Mouse (Mus musculus) gastrocnemius, adult 2 months (tissue): ENCODE data around the gene Abo. TPM values are rescaled to one million over a fixed set of nuclear protein-coding genes. Genes with fewer than 3 reads are reported as not detected.
A peak's percentile ranks its signal among the peaks of the same experiment; 100 is the strongest.

Source experiments
- DNase-seq: peaks from one replicate; pipeline ENCODE4 v3.0.0; 2022
- H3K27ac ChIP-seq: fragments of 200-600 bp; 2 replicates; pipeline ENCODE4 v1.8.1; 2022; ENCODE audit warnings: mild to moderate bottlenecking
- H3K4me3 ChIP-seq: fragments of 200-600 bp; 2 replicates; pipeline ENCODE4 v1.8.1; 2022; ENCODE audit warnings: mild to moderate bottlenecking, moderate library complexity
- CTCF ChIP-seq: fragments of 200-600 bp; IDR thresholded peaks from 2 replicates; pipeline ENCODE4 v1.8.1; 2022; ENCODE audit warnings: antibody characterized with exemption, mild to moderate bottlenecking, moderate library complexity
- intact Hi-C: fragments of 180-260 bp; cut with DNase I; formaldehyde crosslinking; loops from one replicate; pipeline ENCODE4 v1.15.1; 2025
- long read RNA-seq, 2 experiments: library from polyadenylated mRNA; stranded (forward); transcript quantifications; one replicate each; pipeline ENCODE4 v2.0.0; 2021
- total RNA-seq, 2 experiments: library from RNA; stranded (reverse); gene quantifications; 2 replicates each; pipeline ENCODE4 v1.2.3; 2021

The Abo gene
- not detected for total RNA-seq
- long read RNA-seq, experiment 1: 0 reads
- long read RNA-seq, experiment 2: 0 reads

DNA sequence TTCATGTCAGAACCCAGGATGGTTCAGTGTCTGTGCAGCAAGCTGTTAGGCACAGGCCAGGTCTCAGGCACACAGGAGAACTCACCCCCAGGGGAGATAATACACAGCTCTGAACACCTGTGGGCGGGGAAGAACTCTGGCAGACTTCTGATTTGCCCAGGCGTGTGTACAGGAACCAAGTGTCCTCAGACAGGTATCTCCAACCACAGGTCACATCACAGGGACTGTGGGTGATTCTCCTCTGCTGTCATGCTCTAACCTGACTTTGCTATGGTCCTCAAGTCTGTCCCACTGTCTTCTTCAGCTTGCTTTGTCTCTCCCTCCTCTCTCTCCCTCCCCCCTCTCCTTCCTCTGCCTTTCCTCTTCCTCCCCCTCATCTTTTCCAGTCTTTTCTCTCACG lies at the start of gene Abo:
Abo (minus strand) TSS at position 101 of the 400 bp plus-strand sequence.
- Histone ChIP-seq H3K27ac (no peak within 1 kb of the TSS), H3K4me3 (no peak within 1 kb of the TSS)
- DNase-seq: no peak
- no peak for TF ChIP-seq CTCF
- intact Hi-C loops: loop anchor here (10.0 kb wide), 1 partner anchor 190 kb away; the partner anchor contains the start of gene Lcn4

DNA sequence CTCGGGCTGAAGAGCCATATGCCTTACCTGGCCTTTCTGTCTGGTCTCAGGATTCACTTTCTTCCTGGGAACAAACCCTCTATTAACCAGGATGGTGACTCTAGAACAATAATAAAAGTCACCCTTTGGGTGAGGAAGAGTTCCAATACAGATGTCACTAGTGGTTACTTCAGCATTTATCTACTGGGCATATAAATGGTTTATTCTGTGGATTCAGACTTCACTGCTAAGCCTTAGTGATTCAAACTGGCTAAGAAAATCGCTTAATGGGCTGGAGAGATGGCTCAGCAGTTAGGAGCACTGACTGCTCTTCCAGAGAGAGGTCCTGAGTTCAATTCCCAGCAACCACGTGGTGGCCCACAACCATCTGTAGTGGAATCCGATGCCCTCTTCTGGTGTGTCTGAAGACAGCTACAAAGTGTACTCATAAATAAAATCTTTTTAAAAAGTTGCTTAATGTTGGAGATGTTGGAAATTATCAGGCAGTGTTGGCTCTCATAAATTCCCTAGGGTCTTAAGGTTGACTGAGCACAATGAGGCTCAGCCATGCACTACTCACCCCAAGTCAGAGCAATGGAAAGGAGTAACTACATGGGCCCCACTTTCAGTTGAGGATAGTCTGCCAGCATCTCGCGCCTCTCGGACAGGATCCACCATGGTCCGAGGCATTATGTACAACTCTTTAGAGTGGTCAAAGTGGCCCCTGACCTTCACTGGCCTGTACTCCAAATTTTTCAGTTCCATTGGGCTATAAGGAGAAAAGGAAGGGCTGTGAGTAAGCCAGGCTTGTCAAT lies 49.6 kb upstream of the Abo start:
- intact Hi-C loops: no loop called here

DNA sequence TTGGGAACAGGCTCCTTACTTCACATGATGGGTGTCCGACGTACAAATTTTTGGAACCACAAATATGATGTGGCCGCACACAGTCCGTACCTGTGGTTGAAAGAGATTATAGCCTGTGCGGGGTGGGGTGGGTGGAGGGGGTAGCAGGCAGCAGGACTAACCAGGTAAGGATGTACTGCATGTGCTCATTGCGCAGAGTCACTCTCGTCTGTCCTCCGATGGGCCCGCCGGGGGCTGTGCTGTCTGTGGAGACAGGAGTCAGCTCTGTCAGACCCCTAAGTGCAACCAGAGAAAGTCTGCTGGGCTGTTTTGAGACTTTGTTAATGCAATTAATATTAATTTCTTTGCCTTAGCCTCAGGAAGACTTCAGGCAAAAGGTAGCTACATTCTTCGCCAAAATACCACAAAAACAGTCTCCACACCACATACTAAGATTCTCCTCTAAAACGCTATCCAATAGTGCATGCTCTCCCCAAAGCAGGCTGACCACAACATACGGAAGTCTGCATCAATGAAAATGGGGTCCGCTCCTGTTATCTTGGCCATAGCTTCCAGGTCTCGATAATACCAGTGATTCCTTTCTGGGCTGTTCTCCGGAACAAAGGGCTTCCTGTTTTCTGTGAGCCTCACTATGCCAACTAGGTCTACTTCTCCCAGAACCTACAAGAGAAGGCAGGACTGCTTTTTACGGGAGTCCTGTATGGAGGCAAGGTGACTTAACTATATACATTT lies 48.8 kb upstream of the Abo start:
- no peak for TF ChIP-seq CTCF
- intact Hi-C loops: no loop called here
- Histone ChIP-seq H3K4me3 (no peak overlapping the region), H3K27ac (no peak overlapping the region)
- DNase-seq: no peak

More for the DNA sequence above, 49.6 kb upstream of the Abo start:
- TF ChIP-seq CTCF: no peak
- peak overlapping the region; percentile 89; the same call in 1 of the 2 replicates for H3K4me3 ChIP-seq
- no peak overlapping the region for H3K27ac ChIP-seq
- DNase-seq: no peak

- TF ChIP-seq CTCF: no peak
- intact Hi-C loops: no loop called here
- Histone ChIP-seq H3K27ac (0 out of 2 replicates have a peak overlapping the region, but pooled peaks have one; percentile 2), H3K4me3 (peak overlapping the region; percentile 83)
- no peak for DNase-seq
Measured at GRCm38 (mm10) chr2:26912253-26912770, 47.5 kb upstream of the Abo start.

DNA sequence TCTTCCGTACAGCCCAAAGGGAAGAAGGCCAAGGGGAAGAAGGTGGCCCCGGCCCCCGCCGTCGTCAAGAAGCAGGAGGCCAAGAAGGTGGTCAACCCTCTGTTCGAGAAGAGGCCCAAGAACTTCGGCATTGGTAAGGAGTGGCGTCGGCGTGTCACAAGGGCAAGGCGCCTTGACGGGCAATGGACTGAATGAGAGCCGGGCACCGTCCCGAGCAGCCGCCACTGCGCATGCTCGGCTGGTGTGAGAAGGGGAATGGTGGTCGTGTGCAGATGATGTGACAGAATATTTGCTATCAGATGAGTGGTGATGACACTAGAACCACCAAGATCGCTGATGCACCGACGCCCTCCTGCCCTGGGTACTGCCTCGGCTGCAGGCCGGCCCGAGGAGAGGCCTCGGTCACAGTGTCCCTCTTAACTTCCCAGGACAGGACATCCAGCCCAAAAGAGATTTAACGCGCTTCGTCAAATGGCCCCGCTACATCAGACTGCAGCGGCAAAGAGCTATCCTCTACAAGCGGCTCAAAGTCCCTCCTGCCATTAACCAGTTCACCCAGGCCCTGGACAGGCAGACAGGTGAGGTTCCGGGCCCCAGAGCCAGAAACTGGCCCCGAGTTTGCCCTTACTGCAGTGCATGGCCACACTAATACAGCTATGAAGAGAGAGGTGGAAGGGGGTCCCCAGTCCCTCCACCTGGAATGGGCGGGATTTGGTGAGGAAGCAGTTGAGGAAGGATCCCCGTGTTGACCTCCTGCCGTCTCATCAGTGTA lies 46.4 kb upstream of the Abo start:
- peak; percentile 72 for DNase-seq
- Histone ChIP-seq H3K4me3 (peak overlapping the region; percentile 83), H3K27ac (peak overlapping the region; percentile 91)
- no peak for TF ChIP-seq CTCF
- intact Hi-C loops: loop anchor here (2.0 kb wide), 1 partner anchor 22 kb away; the partner anchor contains the start of gene Surf4

DNA sequence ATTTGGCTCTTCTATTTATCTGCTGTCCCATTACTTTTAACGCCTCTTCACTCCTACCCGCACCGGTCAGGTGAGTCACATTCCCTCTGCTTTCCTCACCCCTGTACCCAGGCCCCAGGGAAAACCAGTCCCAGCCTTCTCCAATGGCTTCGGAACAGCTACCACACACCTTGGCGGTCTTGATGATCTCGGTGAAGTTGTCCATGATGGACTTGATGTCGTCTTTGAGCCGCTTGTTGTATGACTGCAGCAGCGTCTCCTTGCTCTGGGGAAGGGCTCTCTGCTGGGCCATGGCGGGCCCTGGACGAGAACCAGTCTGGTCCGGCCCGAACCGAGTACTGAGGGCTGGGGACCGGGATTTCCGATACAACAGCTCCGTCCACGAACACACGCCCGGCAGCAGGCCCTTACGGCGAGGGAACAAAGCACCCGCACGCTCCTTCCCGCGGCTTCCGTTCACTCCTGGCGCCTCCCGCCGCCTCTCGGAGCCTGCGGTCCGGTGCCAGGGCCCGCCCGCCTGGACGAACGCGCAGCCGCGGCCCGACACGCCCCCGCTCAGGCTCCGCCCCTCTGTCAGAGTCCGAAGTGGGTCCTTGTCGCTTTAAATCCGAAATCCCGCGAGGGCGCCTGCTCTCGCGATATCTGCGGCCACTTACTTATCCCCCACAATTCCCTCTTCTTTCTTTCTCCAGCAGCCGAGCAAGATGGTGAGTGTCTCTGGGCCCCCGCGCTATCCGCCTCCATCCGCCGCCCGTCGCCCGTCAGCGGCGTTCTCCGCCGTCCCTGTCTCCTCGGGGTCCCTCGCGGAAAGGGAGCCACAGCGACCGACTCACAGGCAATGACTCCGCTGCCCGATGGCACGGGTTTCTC lies 45.6 kb upstream of the Abo start, which contains the start of the genes Med22 and Rpl7a:
Med22 (minus strand) TSS at position 554 of the 870 bp plus-strand sequence.
Rpl7a (plus strand) TSS at position 641 of the 870 bp plus-strand sequence.
- no peak for TF ChIP-seq CTCF
- H3K27ac ChIP-seq: peak within 1 kb of the TSS; percentile 91
- intact Hi-C loops: loop anchor here (2.0 kb wide), 1 partner anchor 22 kb away; the partner anchor contains the start of gene Surf4
- peak within 1 kb of the TSS; percentile 83 for H3K4me3 ChIP-seq
- DNase-seq: peak; percentile 100

- peak overlapping the region; percentile 91 for H3K27ac ChIP-seq
- DNase-seq: no peak
- H3K4me3 ChIP-seq: peak overlapping the region; percentile 83
- intact Hi-C loops: no loop called here
- TF ChIP-seq CTCF: peak; percentile 17; the same call in 1 of the 2 replicates
Measured at GRCm38 (mm10) chr2:26909387-26909784, 44.6 kb upstream of the Abo start.

DNA sequence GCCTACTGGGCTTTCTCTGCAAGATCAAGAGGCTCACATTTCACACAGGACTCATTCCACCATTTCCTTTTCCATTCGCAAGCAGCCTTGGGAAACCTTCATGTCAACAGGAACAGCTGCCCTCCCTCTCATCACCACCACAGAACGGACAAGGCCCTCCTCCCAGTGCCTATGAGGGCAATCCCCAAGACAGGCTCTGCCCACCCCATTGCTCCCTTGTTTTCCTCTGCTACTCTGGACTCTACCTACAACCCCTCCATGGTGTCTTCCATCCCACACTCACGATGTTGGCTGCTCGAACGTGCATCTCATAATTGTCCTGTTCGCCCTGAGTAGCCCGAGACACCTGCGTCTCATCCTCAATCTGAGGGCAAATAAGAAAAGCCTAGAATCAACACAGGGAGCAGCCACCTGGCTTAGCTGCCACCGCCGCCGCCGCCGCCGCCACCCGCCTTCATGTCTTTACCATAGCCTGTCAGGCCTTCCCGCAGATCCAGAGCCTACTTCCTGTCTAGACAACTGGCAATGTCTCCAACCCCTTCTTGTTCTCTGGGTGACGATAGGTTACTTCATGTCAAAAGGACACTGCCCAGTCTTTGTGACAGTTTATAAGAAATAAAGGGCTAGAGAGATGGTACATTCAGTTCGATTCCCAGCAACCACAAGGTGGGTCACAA lies 44.1 kb upstream of the Abo start:
- H3K27ac ChIP-seq: peak overlapping the region; percentile 91; the same call in 1 of the 2 replicates
- no peak for TF ChIP-seq CTCF
- intact Hi-C loops: no loop called here
- H3K4me3 ChIP-seq: peak overlapping the region; percentile 83
- DNase-seq: no peak

DNA sequence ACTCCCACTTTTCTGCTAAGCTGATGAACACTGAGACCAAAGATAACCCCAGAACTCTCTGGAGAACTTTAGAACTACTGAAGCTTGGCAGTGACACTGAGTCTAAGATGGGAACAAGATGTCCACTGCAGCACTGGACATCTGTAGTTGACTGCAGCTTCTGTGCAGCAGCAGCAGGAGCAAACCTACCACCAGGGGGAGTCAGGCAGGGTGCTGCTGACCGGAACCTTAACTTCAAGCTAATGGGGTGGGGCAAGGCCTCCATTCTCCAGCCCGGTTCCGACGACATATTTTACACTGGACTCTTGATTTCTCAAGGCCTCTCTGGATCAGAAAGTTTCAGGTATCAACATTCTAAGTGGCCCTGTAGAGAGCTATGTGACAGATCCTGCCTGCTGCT lies 42.3 kb upstream of the Abo start:
- no peak overlapping the region for H3K4me3 ChIP-seq
- H3K27ac ChIP-seq: no peak overlapping the region; the same call in 1 of the 2 replicates
- DNase-seq: peak; percentile 59
- intact Hi-C loops: no loop called here
- TF ChIP-seq CTCF: peak; percentile 74

GRCm38 (mm10) chr2:26906431-26906830 lies 41.7 kb upstream of the Abo start:
- no peak for DNase-seq
- Histone ChIP-seq H3K27ac (no peak overlapping the region), H3K4me3 (no peak overlapping the region)
- no peak for TF ChIP-seq CTCF
- intact Hi-C loops: no loop called here
